Mouse (Mus musculus) heart, embryonic 10.5 days (tissue): ENCODE data around the gene Jade1. TPM values are rescaled to one million over a fixed set of nuclear protein-coding genes. Genes with fewer than 3 reads are reported as not detected.

Source experiments
- DNase-seq: peaks from one replicate; pipeline ENCODE4 v3.0.0-alpha.2; 2017; ENCODE audit warnings: low spot score
- H3K27ac ChIP-seq: fragments of 300-500 bp; sonication (generic); 2 replicates; pipeline ENCODE4 v1.5.1; 2016; ENCODE audit warnings: mild to moderate bottlenecking
- H3K27me3 ChIP-seq: fragments of 300-500 bp; sonication (generic); 2 replicates; pipeline ENCODE4 v1.6.1; 2016; ENCODE audit warnings: mild to moderate bottlenecking; ENCODE audit not compliant: poor library complexity, insufficient read depth, severe bottlenecking
- H3K36me3 ChIP-seq: fragments of 300-500 bp; sonication (generic); 2 replicates; pipeline ENCODE4 v1.6.1; 2016; ENCODE audit warnings: mild to moderate bottlenecking, moderate library complexity
- H3K4me1 ChIP-seq: fragments of 300-500 bp; sonication (generic); 2 replicates; pipeline ENCODE4 v1.6.1; 2016; ENCODE audit warnings: mild to moderate bottlenecking
- H3K4me3 ChIP-seq: fragments of 300-500 bp; sonication (generic); 2 replicates; pipeline ENCODE4 v1.5.1; 2016; ENCODE audit warnings: mild to moderate bottlenecking, moderate library complexity
- H3K9me3 ChIP-seq: fragments of 300-500 bp; sonication (generic); 2 replicates; pipeline ENCODE4 v1.6.1; 2016; ENCODE audit warnings: mild to moderate bottlenecking, moderate library complexity
- WGBS: fragments of 180-500 bp; shearing (Covaris S2); methylation state at CpG from one replicate; pipeline ENCODE4 v1.1.7; 2016; 5-methylcytosine and 5-hydroxymethylcytosine counted together
- polyA plus RNA-seq: library from polyadenylated mRNA; unstranded; fragments of >200 nt; fragmentation: Nextera tagmentation; extraction: Ambion mirVana; gene quantifications from 2 replicates; pipeline ENCODE4 v1.2.1, GENCODE M21; 2016

The Jade1 gene
- polyA plus RNA-seq, 1 experiment from 2014 or later, result 13.1 TPM

- H3K4me3 ChIP-seq, result no peak overlapping the region
- WGBS, result 88% methylated on average over 24 of the region's 24 CpGs
Observed at GRCm38 (mm10) chr3:41554480-41555475, 753 bp upstream of the Jade1 start.

DNA sequence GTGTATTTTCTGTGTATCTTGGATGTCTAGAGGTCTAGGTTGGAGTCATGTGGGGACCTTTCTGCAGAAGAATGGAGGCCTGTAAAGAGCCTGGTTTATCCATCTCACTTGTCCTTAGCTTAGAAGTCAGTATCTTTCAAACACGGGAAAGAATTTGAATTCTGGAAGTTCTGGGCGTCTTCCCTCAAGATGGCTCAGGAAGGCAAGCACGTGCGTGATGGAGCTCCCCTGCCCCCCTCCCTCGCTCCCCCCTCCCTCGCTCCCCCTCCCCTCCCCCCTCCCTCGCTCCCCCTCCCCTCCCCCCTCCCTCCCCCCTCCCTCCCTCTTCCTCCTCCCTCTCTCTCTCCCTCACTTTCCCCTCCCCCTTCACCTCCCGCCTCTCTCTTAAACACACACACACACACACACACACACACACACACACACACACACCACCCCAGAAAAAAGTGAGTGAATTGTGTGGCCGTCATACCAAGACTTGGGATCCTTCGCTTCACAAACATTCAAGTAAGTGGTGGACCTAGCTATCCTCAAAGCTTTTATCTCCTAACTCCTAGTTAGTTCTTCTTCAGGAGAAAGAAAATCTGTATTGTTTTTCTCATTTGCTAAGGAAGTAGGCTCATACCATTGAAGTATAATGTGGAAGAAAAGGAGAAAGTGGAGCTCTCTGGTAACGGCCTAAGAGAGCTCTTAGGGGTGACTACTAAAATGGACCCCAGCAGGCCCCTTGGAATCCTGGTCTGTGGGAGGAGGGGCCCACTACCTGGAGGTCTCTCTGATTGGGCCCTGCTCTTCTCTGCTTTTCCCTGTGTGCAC, 1.1 kb downstream of the Jade1 start:
- Histone ChIP-seq H3K9me3 (no peaks in the 10 kb centered on the region), H3K27ac (no peak overlapping the region), H3K27me3 (no peaks in the 10 kb centered on the region), H3K4me3 (no peak overlapping the region), H3K36me3 (no peaks in the 10 kb centered on the region), H3K4me1 (peaks cover 10% of the 10 kb centered on the region)
- 87% methylated on average over 7 of the region's 11 CpGs for WGBS
- no peak for DNase-seq

More at GRCm38 (mm10) chr3:41554480-41555475, 753 bp upstream of the Jade1 start:
- H3K9me3 ChIP-seq, result no peaks in the 10 kb centered on the region
- no peaks in the 10 kb centered on the region for H3K27me3 ChIP-seq
- H3K36me3 ChIP-seq, result no peaks in the 10 kb centered on the region
- no peak overlapping the region for H3K27ac ChIP-seq
- peaks cover 10% of the 10 kb centered on the region for H3K4me1 ChIP-seq
- no peak for DNase-seq

DNA sequence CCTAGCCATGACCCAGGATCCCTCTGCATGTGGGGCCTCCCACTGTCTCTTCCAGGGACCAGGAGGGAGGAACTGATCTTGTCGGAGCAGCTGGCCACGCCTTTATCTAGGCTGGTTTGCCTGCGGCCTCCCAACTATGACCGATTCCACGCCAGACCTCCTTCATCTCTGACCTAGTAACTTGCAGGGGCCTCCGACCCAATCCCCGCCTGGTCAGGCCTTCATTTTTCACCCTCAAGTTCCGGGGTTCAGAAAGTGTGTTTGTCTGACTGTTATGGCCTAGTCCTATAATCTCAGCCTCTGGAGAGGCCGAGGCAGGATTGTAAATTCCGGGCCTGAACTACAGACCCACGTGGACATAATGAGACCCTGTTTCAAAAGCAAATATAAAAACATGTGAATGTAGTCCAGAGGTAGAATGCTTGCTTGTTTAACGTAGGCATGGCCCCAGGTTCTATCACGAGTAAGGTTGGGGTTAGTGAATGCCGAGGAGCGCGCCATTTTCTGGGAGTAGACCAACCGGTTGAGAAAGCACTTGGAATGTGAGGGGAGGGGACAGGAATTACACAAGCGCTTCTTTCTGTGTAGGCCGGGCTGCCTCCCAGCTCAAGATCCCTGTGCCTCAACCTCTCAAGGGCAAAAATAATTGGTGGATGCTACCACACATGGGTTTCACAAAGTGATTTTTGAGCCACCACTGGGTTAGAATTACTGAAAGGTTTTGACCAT, 1.9 kb downstream of the Jade1 start:
- Histone ChIP-seq H3K9me3 (no peaks in the 10 kb centered on the region), H3K27me3 (no peaks in the 10 kb centered on the region), H3K4me3 (no peak overlapping the region), H3K4me1 (peaks cover 10% of the 10 kb centered on the region), H3K27ac (no peak overlapping the region), H3K36me3 (no peaks in the 10 kb centered on the region)
- WGBS, result 89% methylated on average over 19 of the region's 19 CpGs
- DNase-seq, result no peak

- Histone ChIP-seq H3K4me3 (no peak overlapping the region), H3K27me3 (no peaks in the 10 kb centered on the region), H3K4me1 (peaks cover 2% of the 10 kb centered on the region; the same call in 1 of the 2 replicates), H3K27ac (no peak overlapping the region), H3K9me3 (no peaks in the 10 kb centered on the region), H3K36me3 (no peaks in the 10 kb centered on the region)
- 86% methylated on average over 6 of the region's 6 CpGs for WGBS
- DNase-seq, result no peak
Observed at GRCm38 (mm10) chr3:41560489-41560888, 5.0 kb downstream of the Jade1 start.

- no peak overlapping the region for H3K4me3 ChIP-seq
- WGBS, result 86% methylated on average over 5 of the region's 5 CpGs
- no peak overlapping the region for H3K27ac ChIP-seq
- no peaks in the 10 kb centered on the region for H3K27me3 ChIP-seq
- peaks cover 11% of the 10 kb centered on the region; the same call in 1 of the 2 replicates for H3K4me1 ChIP-seq
- no peaks in the 10 kb centered on the region for H3K9me3 ChIP-seq
- no peak for DNase-seq
- no peaks in the 10 kb centered on the region for H3K36me3 ChIP-seq
Observed at GRCm38 (mm10) chr3:41561787-41562186, 6.3 kb downstream of the Jade1 start.

DNA sequence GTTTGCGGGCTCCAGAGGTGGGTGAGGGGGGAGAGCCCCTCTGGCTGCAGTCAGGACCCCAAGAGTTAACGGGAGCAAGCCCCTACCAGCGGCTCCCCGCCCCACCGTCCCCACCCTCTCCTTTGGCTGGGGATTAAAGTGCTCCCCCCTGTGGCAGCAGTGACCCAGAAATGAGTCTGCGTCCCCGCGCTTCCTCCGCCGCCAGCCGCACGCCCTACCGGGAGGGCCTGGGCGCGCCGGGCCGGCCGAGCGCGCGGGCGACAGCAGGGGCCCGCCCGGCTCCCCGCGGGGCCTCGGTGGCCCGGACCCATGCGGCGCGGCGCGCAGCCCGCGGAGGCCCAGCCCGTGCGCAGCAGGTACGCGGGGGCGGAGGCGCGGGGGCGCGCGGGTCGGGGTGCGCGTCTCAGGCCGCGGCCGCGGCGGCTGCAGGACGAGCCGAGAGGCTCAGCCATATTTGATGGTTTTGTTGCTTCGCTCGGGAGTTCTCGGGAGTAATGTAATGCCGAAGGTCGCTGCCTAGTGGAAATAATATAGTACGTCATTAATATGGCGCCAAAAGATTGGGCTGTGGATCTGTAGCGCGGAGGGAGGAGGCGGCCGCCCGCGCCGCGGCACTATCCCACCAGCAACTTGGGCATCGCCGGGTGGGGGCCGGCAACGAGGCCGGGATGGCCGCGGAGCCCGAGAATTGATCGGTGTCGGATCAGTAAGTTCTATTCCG, 7.8 kb downstream of the Jade1 start:
- WGBS, result under 1% methylated on average over 81 of the region's 81 CpGs
- peak overlapping the region; percentile 85 for H3K4me3 ChIP-seq

GRCm38 (mm10) chr3:41563997-41564396, 8.5 kb downstream of the Jade1 start:
- no peak for DNase-seq
- no peaks in the 10 kb centered on the region for H3K9me3 ChIP-seq
- H3K27ac ChIP-seq, result peak overlapping the region; percentile 96
- H3K36me3 ChIP-seq, result no peaks in the 10 kb centered on the region
- WGBS, result under 1% methylated on average over 7 of the region's 7 CpGs
- H3K4me1 ChIP-seq, result peaks cover 13% of the 10 kb centered on the region; the same call in 1 of the 2 replicates
- peak overlapping the region; percentile 85 for H3K4me3 ChIP-seq
- no peaks in the 10 kb centered on the region for H3K27me3 ChIP-seq

More for the DNA sequence above, 7.8 kb downstream of the Jade1 start:
- Histone ChIP-seq H3K27me3 (no peaks in the 10 kb centered on the region), H3K27ac (peak overlapping the region; percentile 96), H3K36me3 (no peaks in the 10 kb centered on the region), H3K9me3 (no peaks in the 10 kb centered on the region), H3K4me1 (peaks cover 13% of the 10 kb centered on the region; the same call in 1 of the 2 replicates)
- DNase-seq, result peak; percentile 88

- Histone ChIP-seq H3K4me1 (peaks cover 13% of the 10 kb centered on the region; the same call in 1 of the 2 replicates), H3K27ac (peak overlapping the region; percentile 96), H3K4me3 (peak overlapping the region; percentile 85), H3K9me3 (no peaks in the 10 kb centered on the region), H3K36me3 (no peaks in the 10 kb centered on the region), H3K27me3 (no peaks in the 10 kb centered on the region)
- WGBS, result under 1% methylated on average over 59 of the region's 60 CpGs
- DNase-seq, result peak; percentile 87
Observed at GRCm38 (mm10) chr3:41564471-41565213, 9.1 kb downstream of the Jade1 start.

- peak; percentile 90 for DNase-seq
- H3K9me3 ChIP-seq, result no peaks in the 10 kb centered on the region
- peak overlapping the region; percentile 85 for H3K4me3 ChIP-seq
- H3K36me3 ChIP-seq, result no peaks in the 10 kb centered on the region
- WGBS, result under 1% methylated on average over 51 of the region's 61 CpGs
- H3K27me3 ChIP-seq, result no peaks in the 10 kb centered on the region
- H3K27ac ChIP-seq, result peak overlapping the region; percentile 96
- H3K4me1 ChIP-seq, result peaks cover 17% of the 10 kb centered on the region
Observed at GRCm38 (mm10) chr3:41565410-41565823, 9.9 kb downstream of the Jade1 start.

- Histone ChIP-seq H3K27ac (peak overlapping the region; percentile 96), H3K9me3 (no peaks in the 10 kb centered on the region), H3K4me3 (peak overlapping the region; percentile 85), H3K4me1 (peaks cover 23% of the 10 kb centered on the region), H3K27me3 (no peaks in the 10 kb centered on the region), H3K36me3 (no peaks in the 10 kb centered on the region)
- WGBS, result under 1% methylated on average over 26 of the region's 26 CpGs
- peak; percentile 88 for DNase-seq
Observed at GRCm38 (mm10) chr3:41565955-41566354, 10.4 kb downstream of the Jade1 start.

DNA sequence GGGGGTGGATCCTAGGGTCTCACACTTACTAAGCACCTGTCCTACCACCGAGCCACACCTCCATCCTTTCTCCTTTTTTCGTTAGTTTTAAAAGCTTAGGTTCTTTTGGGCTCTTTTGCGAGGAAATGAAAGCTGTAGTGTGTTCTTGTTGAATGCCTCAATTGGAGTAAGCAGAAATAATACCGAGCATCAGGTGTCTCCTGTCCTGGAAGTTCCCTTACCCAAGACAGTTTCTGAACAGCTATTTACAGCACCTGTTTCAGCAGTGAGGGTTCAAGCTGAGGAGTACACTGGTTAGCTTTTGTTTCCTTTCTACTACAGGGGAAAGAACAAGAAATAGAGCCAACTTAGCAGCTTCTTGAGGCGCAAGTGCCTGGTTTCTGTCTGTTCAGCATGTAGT, 14.4 kb downstream of the Jade1 start:
- Histone ChIP-seq H3K4me1 (peaks cover 52% of the 10 kb centered on the region), H3K27ac (no peak overlapping the region), H3K4me3 (no peak overlapping the region), H3K27me3 (no peaks in the 10 kb centered on the region), H3K36me3 (no peaks in the 10 kb centered on the region), H3K9me3 (no peaks in the 10 kb centered on the region)
- WGBS, result 75% methylated on average over 5 of the region's 5 CpGs
- DNase-seq, result no peak
